Mouse (Mus musculus) layer of hippocampus, adult 9-10 months (tissue): ENCODE results near the gene Pam16.
A peak's percentile ranks its signal among the peaks of the same experiment; 100 is the strongest.
"Not testable (repeated sequence)": the region's sequence is repeated elsewhere in the genome, so short reads cannot be mapped to it uniquely, and the experiment has no call there.

Experiments used
- DNase-seq: peaks from one replicate; pipeline ENCODE4 v3.0.0; 2022; ENCODE audit warnings: low spot score

Gene Pam16

DNA sequence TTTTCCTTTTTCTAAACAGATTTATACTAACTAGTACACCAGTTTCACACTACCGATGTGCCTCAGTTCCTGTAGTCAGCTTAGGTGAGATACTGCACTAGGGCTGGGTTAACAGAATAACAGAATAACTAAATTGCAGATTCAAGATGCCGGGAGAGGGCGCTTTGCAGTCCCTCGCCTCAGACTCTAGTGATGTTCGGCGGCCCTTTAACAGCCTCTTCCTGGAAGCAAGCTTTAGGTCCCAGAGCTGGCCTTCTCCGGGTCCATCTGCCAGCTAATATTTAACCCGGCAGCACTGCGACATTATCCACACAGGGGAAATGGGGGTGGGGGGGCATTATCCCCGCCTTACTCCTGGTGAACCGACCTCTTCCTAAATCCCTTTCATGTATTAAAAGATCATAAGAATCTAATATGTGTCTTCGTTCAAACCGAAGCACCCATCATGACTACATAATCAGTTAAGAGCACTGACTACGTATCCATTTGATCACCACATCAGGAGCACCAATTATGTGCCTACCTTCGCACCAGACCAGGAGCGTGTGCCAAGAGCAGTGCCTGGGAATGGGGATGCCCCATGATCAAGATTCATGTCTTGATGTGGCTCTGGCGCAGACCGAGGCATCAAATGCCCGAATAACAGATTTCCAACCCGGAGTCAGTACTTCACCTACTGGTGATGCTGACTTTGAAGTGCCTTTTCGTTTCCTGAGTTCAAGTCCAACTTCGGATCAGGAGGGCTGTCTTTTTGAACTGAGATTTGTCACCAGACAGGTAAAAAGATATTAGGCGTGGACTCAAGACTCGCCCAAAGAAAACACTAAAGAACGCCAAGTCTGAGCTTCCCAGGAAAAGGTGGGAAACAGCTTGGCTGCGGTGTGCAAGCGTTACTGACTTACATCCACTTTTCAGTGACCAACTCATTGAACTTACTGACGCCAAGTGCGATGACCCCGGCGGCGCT is 31.6 kb downstream of the Pam16 start:
- no peak for DNase-seq

DNA sequence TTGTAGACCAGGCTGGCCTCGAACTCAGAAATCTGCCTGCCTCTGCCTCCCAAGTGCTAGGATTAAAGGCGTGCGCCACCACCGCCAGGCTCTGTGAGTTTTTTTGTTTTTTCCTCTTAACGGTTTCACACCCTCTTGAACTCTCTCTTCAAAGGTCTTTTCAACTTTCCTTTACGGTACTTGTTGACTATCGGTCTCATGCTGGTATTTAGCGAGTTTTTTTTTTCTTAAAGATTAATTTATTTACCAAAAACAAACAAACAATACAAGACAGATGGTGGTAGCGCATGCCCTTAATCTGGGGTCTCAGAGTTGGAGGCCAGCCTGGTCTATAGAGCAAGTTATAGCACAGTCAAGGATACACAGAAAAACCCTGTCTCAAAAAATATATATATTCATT is 34.6 kb downstream of the Pam16 start:
- no peak for DNase-seq

DNA sequence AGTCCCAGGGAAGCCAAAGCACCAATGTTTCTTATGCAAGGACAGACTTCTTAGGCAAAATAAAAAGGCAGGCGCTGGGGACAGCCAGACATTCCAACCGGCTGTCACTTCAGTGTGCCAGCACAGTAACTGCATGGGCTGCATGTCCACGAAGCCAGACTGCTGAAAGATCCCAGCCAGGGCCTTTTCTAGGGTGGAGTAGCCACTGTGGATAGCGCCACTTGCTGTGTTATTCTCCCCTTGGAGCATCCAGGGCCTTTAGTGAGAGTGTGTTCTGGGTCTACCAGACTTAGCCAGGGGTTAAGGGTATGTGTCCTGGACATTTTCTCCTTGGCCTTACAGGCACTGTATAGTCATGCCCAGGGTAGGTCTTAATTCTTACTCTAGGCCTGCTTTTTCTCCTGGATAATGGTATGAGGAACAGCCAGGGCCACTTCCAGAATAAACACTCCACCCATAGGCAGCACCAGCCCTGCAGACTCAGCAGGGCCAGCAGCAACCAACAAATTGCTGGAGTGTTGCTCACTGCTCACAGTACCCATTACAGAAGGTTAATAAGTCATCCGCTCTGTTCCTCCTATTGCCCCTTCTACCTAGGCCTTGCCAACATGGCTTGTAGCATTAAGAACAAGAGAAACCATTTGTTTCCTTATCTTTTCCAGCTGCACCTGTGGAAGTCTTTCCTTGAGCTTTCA is 37.1 kb downstream of the Pam16 start:
- no peak for DNase-seq

DNA sequence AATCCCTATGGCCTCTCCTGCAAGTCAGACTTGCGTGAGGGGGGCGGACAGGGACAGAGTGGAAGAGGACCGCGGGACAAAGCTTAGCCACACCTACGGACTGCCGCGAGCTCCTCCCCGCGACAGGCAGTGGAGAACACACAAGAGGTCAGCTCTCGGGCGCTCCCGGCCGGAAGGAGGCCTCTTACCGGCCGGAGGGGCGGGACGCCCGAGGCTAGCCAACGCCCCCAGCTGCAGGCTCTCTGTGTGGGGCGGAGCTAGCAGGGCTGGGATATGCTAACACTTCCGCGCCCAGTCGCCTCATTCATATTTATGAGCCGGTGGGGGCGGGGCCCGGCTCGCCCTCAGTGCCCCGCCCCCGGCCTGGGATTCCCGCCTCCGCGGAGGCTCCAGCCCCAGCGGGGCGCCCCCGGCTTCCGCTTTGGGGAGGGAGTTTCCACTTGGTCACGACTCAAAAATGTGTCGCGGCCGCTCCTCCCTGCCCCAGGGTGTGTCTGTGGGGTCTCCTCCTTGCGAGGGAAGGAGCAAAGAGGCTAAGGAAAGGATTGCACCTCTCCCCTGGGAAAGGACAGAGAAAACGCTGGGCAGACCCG is 38.2 kb downstream of the Pam16 start:
- peak; percentile 70 for DNase-seq

DNA sequence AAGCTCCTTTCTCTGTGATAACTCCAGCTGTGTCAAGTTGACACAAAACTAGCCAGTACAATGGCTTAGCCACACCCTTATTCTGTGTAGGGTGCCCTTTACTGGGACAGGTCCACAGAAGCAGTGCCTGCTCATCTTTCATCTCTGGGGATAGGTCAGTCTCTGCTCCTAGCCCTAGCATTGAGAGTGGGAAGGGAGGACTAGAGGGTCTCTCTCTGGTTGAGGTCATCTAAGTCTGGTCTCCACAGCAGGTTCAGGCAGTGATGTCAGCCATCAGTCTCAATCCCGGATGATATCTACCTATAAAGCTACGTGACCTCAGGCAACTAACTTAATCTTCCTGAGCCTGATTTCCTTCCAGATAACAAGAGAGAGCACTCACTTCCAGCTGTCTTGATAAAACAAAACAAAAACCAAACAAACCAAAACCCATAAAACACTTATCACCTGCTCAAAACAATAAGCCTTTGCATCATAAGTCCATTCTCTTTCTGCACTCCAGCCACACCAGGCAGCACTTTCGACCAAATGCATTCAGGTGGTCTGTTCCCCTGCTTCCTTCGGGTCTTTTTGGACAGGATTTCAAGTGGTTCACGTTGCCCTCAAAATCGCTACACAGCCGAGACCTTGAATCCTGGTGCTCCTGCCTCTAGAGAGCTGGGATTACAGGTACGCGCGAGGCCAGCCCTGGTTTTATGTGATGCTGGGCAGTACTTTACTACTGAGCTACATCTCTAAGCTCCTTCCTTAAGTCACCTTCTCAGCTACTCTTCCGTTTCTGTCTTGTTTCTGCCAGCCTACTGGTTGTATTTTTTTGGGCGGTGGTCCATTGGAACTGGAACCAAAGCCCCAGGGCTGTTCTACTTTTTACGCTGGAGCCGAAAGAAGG is 38.9 kb downstream of the Pam16 start:
- no peak for DNase-seq

DNA sequence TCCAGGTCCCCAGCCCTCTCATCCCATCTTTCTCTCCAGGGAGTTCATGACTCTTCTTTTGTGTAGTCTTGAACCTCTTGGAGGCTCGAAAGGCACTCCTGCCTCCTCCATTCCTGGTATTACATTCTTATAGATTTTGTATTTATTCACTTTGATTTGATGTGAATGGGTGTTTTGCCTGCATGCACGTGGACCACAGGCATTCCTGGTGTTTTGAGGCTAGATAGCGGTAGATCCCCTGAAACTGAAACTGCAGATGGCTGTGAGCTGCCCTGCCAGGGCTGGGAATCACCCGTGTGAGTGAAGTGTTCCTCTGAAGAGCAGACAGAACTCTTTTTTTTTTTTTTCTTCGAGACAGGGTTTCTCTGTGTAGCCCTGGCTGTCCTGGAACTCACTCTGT is 40.4 kb downstream of the Pam16 start:
- no peak for DNase-seq

DNA sequence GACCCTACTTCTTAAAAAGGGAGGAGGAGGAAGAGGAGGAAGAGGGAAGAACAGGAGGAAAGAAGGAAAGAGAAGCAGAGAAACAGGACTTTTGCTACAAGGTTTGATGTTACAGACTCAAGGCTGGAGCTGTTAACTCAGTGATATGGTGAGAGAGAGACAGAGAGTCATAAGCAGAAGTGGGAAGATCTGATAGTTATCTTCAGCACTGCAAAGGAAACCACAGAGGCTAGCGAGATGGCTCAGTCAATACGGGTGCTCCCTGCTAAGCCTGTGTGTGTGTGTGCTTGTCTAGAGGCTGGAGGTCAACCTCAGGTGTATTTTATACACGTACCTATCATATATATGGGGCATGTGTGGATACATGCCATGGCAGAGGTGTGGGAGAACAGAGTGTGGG is 41.0 kb downstream of the Pam16 start:
- DNase-seq: no peak

DNA sequence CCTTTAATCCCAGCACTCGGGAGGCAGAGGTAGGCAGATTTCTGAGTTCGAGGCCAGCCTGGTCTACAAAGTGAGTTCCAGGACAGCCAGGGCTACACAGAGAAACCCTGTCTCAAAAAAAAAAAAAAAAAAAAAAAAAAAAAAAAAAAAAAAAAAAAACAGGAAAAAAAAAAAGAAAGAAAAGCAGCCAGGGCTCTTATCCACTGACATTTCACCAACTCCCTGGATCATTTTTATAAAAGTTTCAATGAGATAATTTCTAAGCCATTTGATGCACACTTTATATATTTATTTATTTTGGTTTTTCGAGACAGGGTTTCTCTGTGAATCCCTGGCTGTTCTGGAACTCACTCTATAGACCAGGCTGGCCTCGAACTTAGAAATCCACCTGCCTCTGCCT is 43.6 kb downstream of the Pam16 start:
- not testable (repeated sequence) for DNase-seq

DNA sequence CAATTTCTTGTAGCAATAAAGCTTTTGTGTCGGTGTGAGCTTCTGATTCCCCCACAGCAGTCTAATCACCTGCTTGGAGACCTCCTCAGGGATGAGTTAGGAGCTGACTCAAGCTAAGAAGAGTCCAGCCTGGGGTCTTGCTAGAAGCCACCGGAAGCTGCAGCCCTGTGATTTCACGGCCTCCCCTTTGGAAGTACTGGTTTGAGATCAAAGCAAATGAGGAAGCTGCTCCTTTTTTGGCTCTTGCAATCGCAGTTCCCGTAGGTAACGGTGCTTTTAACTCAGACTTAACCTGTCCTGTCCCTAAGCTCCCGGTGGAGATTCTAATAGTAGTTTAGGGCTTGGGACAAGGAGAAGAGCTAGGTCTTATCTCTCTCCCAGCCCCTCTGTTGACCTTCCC is 46.2 kb downstream of the Pam16 start:
- no peak for DNase-seq

DNA sequence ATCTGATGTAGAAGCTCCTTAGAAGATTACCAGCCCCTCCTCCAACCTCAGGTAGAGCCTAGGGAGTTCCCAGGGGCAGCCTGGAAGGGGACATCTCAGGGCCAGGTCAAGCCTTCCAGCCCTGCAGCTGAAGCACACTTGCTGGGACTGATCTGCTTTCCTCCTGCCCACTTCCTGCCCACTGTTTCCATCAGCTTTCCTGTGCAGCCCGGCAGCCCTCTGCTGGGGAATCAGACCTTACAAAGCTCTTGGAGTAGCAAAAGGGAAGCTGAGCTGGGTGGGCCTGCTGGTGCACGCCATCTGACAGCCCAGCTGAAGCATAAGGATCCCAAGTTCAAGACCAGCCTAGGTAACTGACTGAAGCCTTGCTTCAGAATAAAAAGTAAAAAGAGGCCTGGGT is 47.9 kb downstream of the Pam16 start:
- no peak for DNase-seq

DNA sequence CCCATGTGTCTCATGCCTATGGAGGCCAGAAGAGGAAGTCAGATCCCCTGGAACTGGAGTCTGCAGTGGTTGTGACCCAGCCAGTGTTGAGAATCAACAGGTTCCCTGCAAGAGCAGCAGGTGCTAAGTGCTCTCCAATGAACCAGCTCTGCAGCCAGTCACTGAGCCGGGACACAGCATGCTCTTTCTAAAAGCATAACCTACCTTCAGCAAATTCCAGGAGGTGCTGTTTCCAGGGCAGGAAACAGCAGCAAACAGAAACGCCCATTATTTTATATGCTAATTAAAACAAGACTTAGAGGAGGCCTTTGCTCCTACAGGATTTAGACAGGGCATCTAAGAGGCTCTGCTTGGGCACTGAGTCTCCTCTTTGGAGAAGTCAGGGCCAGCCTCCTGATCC is 48.8 kb downstream of the Pam16 start:
- no peak for DNase-seq

DNA sequence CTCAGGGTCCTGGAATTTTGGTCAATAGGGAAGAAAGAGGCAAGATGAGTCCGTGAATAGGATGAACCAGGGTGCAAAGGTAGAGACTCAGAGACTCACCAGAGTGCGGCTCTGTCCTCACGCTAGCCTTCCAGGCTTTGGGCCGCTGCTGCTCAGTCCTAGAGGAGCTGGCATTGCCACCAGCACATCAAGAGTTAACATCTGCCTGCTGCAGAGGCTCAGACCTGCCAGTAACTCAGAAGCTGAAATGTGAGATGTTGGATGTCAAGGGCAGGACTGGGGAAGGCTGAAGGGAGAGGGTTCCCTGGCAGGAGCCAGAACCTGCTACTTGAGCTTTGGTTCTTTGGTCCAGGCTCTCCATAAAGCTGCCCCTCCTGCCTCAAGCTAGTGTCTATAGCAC is 54.1 kb downstream of the Pam16 start:
- DNase-seq: no peak

DNA sequence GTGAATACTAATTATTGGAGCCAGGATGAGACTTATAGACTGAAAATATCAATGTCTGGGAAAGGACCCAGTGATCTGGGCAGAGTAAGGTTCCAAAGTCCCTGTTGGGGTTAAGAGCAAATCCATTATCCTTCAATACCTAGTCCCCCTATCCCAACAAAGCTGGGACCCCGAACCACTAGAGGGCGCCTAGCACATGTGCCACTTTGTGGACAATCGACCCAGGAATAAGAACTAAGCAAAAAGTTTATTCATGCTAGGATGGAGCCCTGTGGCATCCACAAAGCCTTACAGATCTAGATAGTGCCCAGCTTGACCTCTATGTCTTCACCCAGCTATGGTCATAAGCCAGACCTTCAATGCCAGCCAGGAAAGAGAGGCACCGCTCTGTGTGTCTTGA is 56.9 kb downstream of the Pam16 start:
- peak; percentile 49 for DNase-seq
